Comparison of ENCODE assay signal across 8 mouse cellular contexts in the genomic region with DNA sequence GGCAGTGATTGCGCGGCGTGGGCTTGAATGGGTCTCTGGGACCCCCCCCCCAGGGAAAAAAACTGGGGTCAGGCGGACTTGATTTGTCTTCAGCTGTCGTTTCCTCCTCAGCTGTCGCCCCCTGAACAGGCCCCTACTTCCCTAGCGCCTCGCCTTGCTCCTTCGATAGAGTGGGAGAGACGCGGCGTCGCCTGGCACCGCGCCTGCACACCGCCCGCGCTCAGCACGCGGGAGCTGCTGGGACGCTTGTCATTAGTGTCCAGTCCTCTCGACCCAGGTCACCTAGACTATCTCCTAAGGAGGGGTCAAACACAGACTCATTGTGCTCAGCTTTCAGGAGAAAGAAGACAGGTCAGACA. TPM values are rescaled to one million over a fixed set of nuclear protein-coding genes. Genes with fewer than 3 reads are reported as not detected.
A peak's percentile ranks its signal among the peaks of the same experiment; 100 is the strongest.
DNase-seq lines count a peak whose midpoint lies in the region; ATAC-seq and TF ChIP-seq lines count a peak whose summit lies in the region.

No protein-coding gene starts in this region.

- TF ChIP-seq CTCF in brain, embryonic 14.5 days (IDR thresholded peaks at IDR 0.05; ENCODE audit: borderline replicate concordance, extremely low read depth, insufficient read depth, insufficient read length) = no peak
- TF ChIP-seq CTCF in forebrain, postnatal 0 days (IDR thresholded peaks at IDR 0.05; ENCODE audit: low read depth) = no peak

- ATAC-seq in erythroblast, adult 5-6 weeks (replicated peaks; ENCODE audit: low FRiP score, poor library complexity, severe bottlenecking) = no peak
- ATAC-seq in forebrain, postnatal 0 days = peak; percentile 30
- peak; percentile 28; the same call in 1 of the 2 replicates for ATAC-seq in limb, embryonic 14.5 days (ENCODE audit: low FRiP score, low read depth)

- TF ChIP-seq POLR2A in brain, embryonic 14.5 days (IDR thresholded peaks at IDR 0.05; ENCODE audit: borderline replicate concordance, extremely low read depth, insufficient read depth, insufficient read length, poor library complexity, severe bottlenecking) = 0 out of 2 replicates have a peak, but pooled peaks have one; percentile 30
- no peak for TF ChIP-seq POLR2A in limb, embryonic 14.5 days (IDR thresholded peaks at IDR 0.05; ENCODE audit: borderline replicate concordance, extremely low read depth, insufficient read depth, insufficient read length)
- TF ChIP-seq POLR2A in myocyte (IDR thresholded peaks at IDR 0.05; ENCODE audit: insufficient read length, low read depth) = no peak

- peaks cover 52% of the 10 kb centered on the region for H3K79me2 ChIP-seq in myocyte (ENCODE audit: control insufficient read depth, insufficient read depth)

- peak overlapping the region; percentile 74 for H3K4me2 ChIP-seq in forebrain, postnatal 0 days (ENCODE audit: low read depth)
- H3K4me2 ChIP-seq in limb, embryonic 14.5 days (replicated peaks; ENCODE audit: low read depth, low read length, severe bottlenecking) = peak overlapping the region; percentile 75
- peak overlapping the region; percentile 98 for H3K4me2 ChIP-seq in myocyte (ENCODE audit: low read depth)

- no peaks in the 10 kb centered on the region for H3K36me3 ChIP-seq in erythroblast, embryonic 14.5 days (ENCODE audit: control insufficient read depth)
- 0 out of 2 replicates have a peak, but pooled peaks cover 7% of the 10 kb centered on the region for H3K36me3 ChIP-seq in forebrain, postnatal 0 days (ENCODE audit: insufficient read depth)
- peaks cover 8% of the 10 kb centered on the region for H3K36me3 ChIP-seq in limb, embryonic 14.5 days (ENCODE audit: control insufficient read depth, insufficient read depth, low read length)
- no peaks in the 10 kb centered on the region for H3K36me3 ChIP-seq in myocyte (ENCODE audit: control insufficient read depth, insufficient read depth)

- peak overlapping the region; percentile 96 for H3K27ac ChIP-seq in forebrain, postnatal 0 days (ENCODE audit: low read depth, low read length)
- H3K27ac ChIP-seq in limb, embryonic 14.5 days (replicated peaks; ENCODE audit: low read depth, low read length) = peak overlapping the region; percentile 93

- peak overlapping the region; percentile 59 for H3K4me3 ChIP-seq in erythroblast, embryonic 14.5 days (replicated peaks)
- peak overlapping the region; percentile 90 for H3K4me3 ChIP-seq in forebrain, postnatal 0 days (ENCODE audit: low read depth, low read length)
- peak overlapping the region; percentile 97 for H3K4me3 ChIP-seq in limb, embryonic 14.5 days (replicated peaks; ENCODE audit: low read length)
- H3K4me3 ChIP-seq in myocyte = peak overlapping the region; percentile 63

- peak overlapping the region; percentile 62 for H3ac ChIP-seq in myocyte (ENCODE audit: control insufficient read depth, insufficient read length)

- peak; percentile 88 for DNase-seq in brain, embryonic 14.5 days (ENCODE audit: low read depth)
- DNase-seq in forebrain, postnatal 0 days = peak; percentile 81
- peak; percentile 46 for DNase-seq in induced T-regulatory cell, adult 2 months (ENCODE audit: low read depth)
- DNase-seq in limb, embryonic 14.5 days (ENCODE audit: low spot score) = peak; percentile 77
- DNase-seq in thymus, postnatal 0 days (ENCODE audit: low spot score) = peak; percentile 54

- peaks cover 55% of the 10 kb centered on the region for H3K27me3 ChIP-seq in erythroblast, embryonic 14.5 days (ENCODE audit: control insufficient read depth)
- H3K27me3 ChIP-seq in forebrain, postnatal 0 days (ENCODE audit: insufficient read depth, low read length) = no peaks in the 10 kb centered on the region
- no peaks in the 10 kb centered on the region for H3K27me3 ChIP-seq in limb, embryonic 14.5 days (ENCODE audit: control insufficient read depth, insufficient read depth, low read length)
- H3K27me3 ChIP-seq in myocyte (ENCODE audit: control insufficient read depth, insufficient read depth, insufficient read length) = no peaks in the 10 kb centered on the region

- H3K4me1 ChIP-seq in erythroblast, embryonic 14.5 days (ENCODE audit: control insufficient read depth) = peaks cover 14% of the 10 kb centered on the region
- H3K4me1 ChIP-seq in forebrain, postnatal 0 days (ENCODE audit: insufficient read depth) = peaks cover 37% of the 10 kb centered on the region
- H3K4me1 ChIP-seq in limb, embryonic 14.5 days (ENCODE audit: control insufficient read depth, insufficient read depth, low read length) = peaks cover 46% of the 10 kb centered on the region

- H3K9me3 ChIP-seq in erythroblast, embryonic 14.5 days (ENCODE audit: control insufficient read depth, low read length) = no peaks in the 10 kb centered on the region; the same call in 1 of the 2 replicates
- no peaks in the 10 kb centered on the region for H3K9me3 ChIP-seq in forebrain, postnatal 0 days (ENCODE audit: low read length)
- no peaks in the 10 kb centered on the region for H3K9me3 ChIP-seq in limb, embryonic 14.5 days (ENCODE audit: control insufficient read depth, low read length)

- peak overlapping the region; percentile 100 for H3K9ac ChIP-seq in forebrain, postnatal 0 days
- peak overlapping the region; percentile 96 for H3K9ac ChIP-seq in limb, embryonic 14.5 days (ENCODE audit: low read depth, low read length, severe bottlenecking)

- WGBS in forebrain, postnatal 0 days = 1% methylated on average over 22 of the region's 22 CpGs
- under 1% methylated on average over 22 of the region's 22 CpGs for WGBS in limb, embryonic 14.5 days

TF ChIP-seq in myocyte, 11 proteins besides CTCF, POLR2A, EP300 and RAD21:
- TF ChIP-seq MYOG (IDR thresholded peaks at IDR 0.05; ENCODE audit: control insufficient read depth in 1 of 3, insufficient read depth in 1 of 3, insufficient read length in 2 of 3, low read depth in 2 of 3) (peak in 1 of 3 experiments; percentile 68), MYOD1 (IDR thresholded peaks at IDR 0.05; ENCODE audit: control insufficient read depth in 1 of 3, insufficient read length in 2 of 3, low read depth in 2 of 3) (peak in 2 of 3 experiments; percentile 39 to 64), REST (IDR thresholded peaks at IDR 0.05; ENCODE audit: insufficient read depth, insufficient read length) (no peak)

RNA-seq across cellular contexts. Expression of a gene that starts 0.9 kb away (rescaled TPM):
- 1.1 and 2.0 TPM in 2 replicates for polyA plus RNA-seq in erythroblast, embryonic 14.5 days (2012)
- 24.7 and 34.0 TPM in 2 replicates for total RNA-seq in erythroblast, adult 5-6 weeks (2015; ENCODE audit: low replicate concordance)
- 10.0 and 11.2 TPM in 2 replicates for total RNA-seq in erythroblast, adult 5-6 weeks (2017; ENCODE audit: low replicate concordance)
- 35.9 and 39.0 TPM in 2 replicates for polyA plus RNA-seq in brain, embryonic 14.5 days (2012; rRNA removed)
- 11.4 and 16.9 TPM in 2 replicates for total RNA-seq in forebrain, postnatal 0 days (2014; rRNA removed)
- 20.7 and 24.0 TPM in 2 replicates for polyA plus RNA-seq in forebrain, postnatal 0 days (2015; fragmentation: Nextera tagmentation; extraction: Ambion mirVana)
- polyA plus RNA-seq in limb, embryonic 14.5 days (2012; rRNA removed) = 79.8 and 105 TPM in 2 replicates
- polyA plus RNA-seq in limb, embryonic 14.5 days (2014; fragmentation: Nextera tagmentation; extraction: Ambion mirVana) = 103 and 109 TPM in 2 replicates
- polyA plus RNA-seq in myocyte (2012; fragmentation: generic; extraction: Trizol) = 103 TPM
- polyA plus RNA-seq in thymus, postnatal 0 days (2015; fragmentation: Nextera tagmentation; extraction: Ambion mirVana) = 36.7 and 38.5 TPM in 2 replicates

RNA-seq across cellular contexts. Expression of a gene that starts 6.1 kb away (rescaled TPM):
- polyA plus RNA-seq in erythroblast, embryonic 14.5 days (2012) = 0.04 and 0.05 TPM in 2 replicates
- total RNA-seq in erythroblast, adult 5-6 weeks (2015; ENCODE audit: low replicate concordance) = 0.77 and 1.7 TPM in 2 replicates
- 1.2 and 1.5 TPM in 2 replicates for total RNA-seq in erythroblast, adult 5-6 weeks (2017; ENCODE audit: low replicate concordance)
- 185 and 187 TPM in 2 replicates for polyA plus RNA-seq in brain, embryonic 14.5 days (2012; rRNA removed)
- 324 and 367 TPM in 2 replicates for total RNA-seq in forebrain, postnatal 0 days (2014; rRNA removed)
- 179 and 198 TPM in 2 replicates for polyA plus RNA-seq in forebrain, postnatal 0 days (2015; fragmentation: Nextera tagmentation; extraction: Ambion mirVana)
- polyA plus RNA-seq in limb, embryonic 14.5 days (2012; rRNA removed) = 59.0 and 59.7 TPM in 2 replicates
- polyA plus RNA-seq in limb, embryonic 14.5 days (2014; fragmentation: Nextera tagmentation; extraction: Ambion mirVana) = 45.2 and 46.9 TPM in 2 replicates
- 31.0 TPM for polyA plus RNA-seq in myocyte (2012; fragmentation: generic; extraction: Trizol)
- polyA plus RNA-seq in thymus, postnatal 0 days (2015; fragmentation: Nextera tagmentation; extraction: Ambion mirVana) = 46.4 and 51.8 TPM in 2 replicates

Comparison
In these comparisons a context has a peak if more than half of its experiments do, and no peak if none do; other contexts are left out.
1. RNA of a gene that starts 6.1 kb away (polyA plus RNA-seq): 185 to 187 TPM in brain, embryonic 14.5 days, 179 to 198 TPM in forebrain, postnatal 0 days, 45.2 to 59.7 TPM in limb, embryonic 14.5 days, 46.4 to 51.8 TPM in thymus, postnatal 0 days and 31.0 TPM in myocyte (single experiment); 0.04 to 0.05 TPM in erythroblast, embryonic 14.5 days; every median in the first group is over 10 times any median in the second.
2. Peak in every context shown above with its lines, with median percentiles within 50 percentile points of each other: H3K4me3 ChIP-seq, DNase-seq and H3K4me2 ChIP-seq.